Mouse (Mus musculus) thymus, postnatal 10 days (tissue): ENCODE results near the gene Olfr547.

Experiments used
- DNase-seq, 2 experiments: peaks; one replicate each; pipeline ENCODE4 v3.0.0; 2021; ENCODE audit warnings: low spot score in 2 of 2

Olfr547 gene

GRCm38 (mm10) chr7:102566219-102566618 lies 31.7 kb downstream of the Olfr547 start:
- no peak for DNase-seq

DNA sequence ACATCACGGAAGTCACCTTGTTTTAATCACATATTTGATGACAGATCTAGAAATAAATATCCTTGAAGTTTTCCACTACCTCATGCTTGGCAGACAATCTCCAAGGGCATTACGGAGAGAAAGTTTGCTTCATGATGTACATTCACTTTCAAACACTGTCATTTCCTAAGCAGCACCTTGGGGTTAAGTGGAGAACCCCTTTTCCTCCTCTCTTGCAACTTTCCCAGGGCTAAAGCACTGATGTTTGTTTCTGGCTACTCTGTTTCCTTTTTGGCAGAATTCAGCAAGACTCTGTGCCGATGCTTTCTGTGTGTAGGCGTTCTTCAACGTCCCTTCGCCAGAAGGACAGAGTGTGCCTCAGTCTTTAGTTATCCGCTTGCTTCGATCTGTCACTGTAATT lies 36.6 kb downstream of the Olfr547 start, which contains the start of gene Olfr550:
Gene Olfr550 (plus strand): TSS at position 301 of the 400 bp plus-strand sequence.
- DNase-seq = no peak

- no peak for DNase-seq
Observed at GRCm38 (mm10) chr7:102573174-102573830, 38.8 kb downstream of the Olfr547 start.

- no peak for DNase-seq
Observed at GRCm38 (mm10) chr7:102575998-102576397, 41.4 kb downstream of the Olfr547 start.
